Mouse (Mus musculus) bone marrow macrophage, adult 2 months (primary cell): ENCODE data around the gene Mta3.

Experiments used
- CTCF ChIP-seq: IDR thresholded peaks from 2 replicates; pipeline ENCODE4 v1.5.1; 2012; ENCODE audit warnings: low read depth, mild to moderate bottlenecking, low read length, moderate library complexity
- POLR2A ChIP-seq: IDR thresholded peaks from 2 replicates; pipeline ENCODE4 v1.6.1; 2012; ENCODE audit warnings: mild to moderate bottlenecking, low read depth, low read length, borderline replicate concordance

DNA sequence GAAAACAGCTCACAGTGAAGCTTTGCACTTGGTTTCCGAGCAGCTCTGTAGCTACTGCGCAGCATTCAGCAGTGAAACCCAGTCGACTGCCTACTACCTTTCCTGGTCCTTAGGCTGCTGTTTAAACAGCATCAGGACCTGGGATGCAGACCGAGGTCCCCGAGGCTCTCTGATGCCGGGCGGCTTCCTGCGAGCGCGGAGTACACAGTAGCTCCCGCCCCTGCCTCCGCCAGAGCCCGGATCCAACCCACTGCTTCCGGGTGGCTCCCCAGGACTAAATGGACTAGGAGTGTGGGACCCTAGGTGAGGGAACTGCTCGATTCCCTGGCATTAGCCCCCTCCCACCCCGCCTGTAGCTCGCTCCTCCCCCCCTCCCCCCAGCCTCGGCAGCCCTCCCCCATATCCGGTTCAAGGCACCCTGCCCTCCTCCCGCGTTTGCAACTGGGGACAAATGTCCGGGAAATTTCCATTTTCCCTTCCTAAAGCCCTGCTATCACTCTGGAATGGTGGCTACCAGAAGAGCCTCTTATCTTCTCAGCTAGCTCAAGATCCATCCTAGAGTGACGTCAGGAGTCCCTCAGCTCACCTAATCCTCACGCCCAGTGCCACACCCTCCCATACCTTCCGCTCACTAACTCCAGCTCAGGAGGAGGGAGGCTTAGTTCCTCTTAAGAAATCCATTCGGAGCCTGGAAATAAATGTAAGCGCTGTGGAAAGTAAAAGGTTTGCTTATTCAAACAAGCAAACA lies 156.3 kb downstream of the Mta3 start:
- TF ChIP-seq CTCF (no peak), POLR2A (no peak)
